Mouse (Mus musculus): ENCODE measurements around the gene Paxx. TPM values are rescaled to one million over a fixed set of nuclear protein-coding genes. Genes with fewer than 3 reads are reported as not detected.

The Paxx gene
- 34.3 and 35.8 TPM in 2 replicates for polyA plus RNA-seq (2012; rRNA removed)

DNA sequence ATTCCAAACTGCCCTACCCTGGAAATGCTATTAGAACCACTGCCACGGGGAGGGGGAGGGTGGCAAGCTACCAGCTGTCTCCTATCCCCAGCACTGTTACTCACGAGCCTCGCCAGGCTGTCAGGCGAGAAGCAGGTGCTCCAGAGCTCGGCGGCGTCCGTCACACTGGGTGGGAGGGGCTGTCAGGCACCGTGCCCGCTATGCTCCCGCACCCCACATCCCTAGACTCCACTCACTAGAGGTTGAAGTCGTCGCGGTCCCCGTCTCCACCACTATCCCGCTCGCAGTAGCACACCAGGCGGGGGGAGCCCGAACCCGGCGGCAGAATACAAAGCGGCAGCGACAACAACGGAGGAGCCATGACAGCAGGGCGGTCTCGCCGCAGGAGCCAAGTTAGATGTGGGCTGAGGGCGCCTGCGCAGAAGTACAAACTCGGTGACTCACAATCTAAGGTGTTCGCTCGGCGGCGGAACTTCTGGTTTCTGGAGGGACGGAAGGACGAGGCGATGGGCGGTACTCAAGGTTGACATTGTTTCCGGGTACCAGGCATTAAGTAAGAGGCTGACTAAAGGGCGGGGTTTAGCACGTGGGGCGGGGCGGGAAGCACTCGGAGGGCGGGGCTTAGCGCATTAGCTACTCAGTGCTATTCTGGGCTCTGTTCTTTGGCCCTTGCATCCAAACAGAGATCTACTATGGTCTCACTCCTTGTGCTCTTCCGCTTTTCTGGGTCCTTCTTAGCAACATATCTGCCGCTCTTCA is at the start of gene Paxx:
Gene Paxx (minus strand): TSS at position 544 of the 759 bp plus-strand sequence.
- no peaks in the 10 kb centered on the region for H3K27me3 ChIP-seq (ENCODE audit: control insufficient read depth, insufficient read depth, low read length)
- H3K4me3 ChIP-seq (ENCODE audit: control insufficient read depth, low read depth, low read length): peak within 1 kb of the TSS; percentile 87
- H3K27ac ChIP-seq (ENCODE audit: control insufficient read depth, insufficient read depth, low read depth, low read length): peak within 1 kb of the TSS; percentile 80
- no peaks in the 10 kb centered on the region for H3K36me3 ChIP-seq (ENCODE audit: control insufficient read depth, insufficient read depth, low read length)
- TF ChIP-seq POLR2A (IDR thresholded peaks at IDR 0.05; ENCODE audit: control insufficient read depth, low read depth, low read length) (peak; percentile 64; the same call in 1 of the 2 replicates), CTCF (IDR thresholded peaks at IDR 0.05; ENCODE audit: control insufficient read depth, insufficient read depth, insufficient replicate concordance, low read depth, low read length) (no peak)
- H3K4me1 ChIP-seq (ENCODE audit: control insufficient read depth, insufficient read depth, low read length): peaks cover 14% of the 10 kb centered on the region

DNA sequence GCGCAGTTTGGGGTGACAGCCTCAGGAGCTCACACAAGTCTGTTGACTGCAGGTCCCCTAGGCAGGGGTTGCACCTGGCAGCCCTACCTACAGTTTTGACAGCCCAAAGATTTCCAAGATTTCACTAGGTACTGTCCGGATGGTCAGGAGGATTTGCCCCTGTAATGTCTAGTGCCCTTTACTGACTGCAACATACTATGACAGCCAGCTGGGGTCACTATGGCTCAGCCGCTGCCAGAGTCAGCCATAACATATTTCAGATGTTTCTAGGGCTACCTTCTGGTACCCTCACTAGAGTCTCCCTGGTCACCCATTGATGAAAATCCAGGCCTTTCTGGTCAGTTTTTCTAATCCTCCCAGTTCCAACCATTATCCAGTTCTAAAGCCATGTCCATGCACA is 49.0 kb upstream of the Paxx start:
- peaks cover 2% of the 10 kb centered on the region for H3K36me3 ChIP-seq (ENCODE audit: control insufficient read depth, insufficient read depth, low read length)
- H3K4me3 ChIP-seq (ENCODE audit: control insufficient read depth, low read depth, low read length): no peak overlapping the region
- H3K27me3 ChIP-seq (ENCODE audit: control insufficient read depth, insufficient read depth, low read length): no peaks in the 10 kb centered on the region
- H3K27ac ChIP-seq (ENCODE audit: control insufficient read depth, insufficient read depth, low read depth, low read length): no peak overlapping the region
- TF ChIP-seq CTCF (IDR thresholded peaks at IDR 0.05; ENCODE audit: control insufficient read depth, insufficient read depth, insufficient replicate concordance, low read depth, low read length): peak; percentile 24; the same call in 1 of the 2 replicates
- no peak for TF ChIP-seq POLR2A (IDR thresholded peaks at IDR 0.05; ENCODE audit: control insufficient read depth, low read depth, low read length)
- H3K4me1 ChIP-seq (ENCODE audit: control insufficient read depth, insufficient read depth, low read length): no peaks in the 10 kb centered on the region

DNA sequence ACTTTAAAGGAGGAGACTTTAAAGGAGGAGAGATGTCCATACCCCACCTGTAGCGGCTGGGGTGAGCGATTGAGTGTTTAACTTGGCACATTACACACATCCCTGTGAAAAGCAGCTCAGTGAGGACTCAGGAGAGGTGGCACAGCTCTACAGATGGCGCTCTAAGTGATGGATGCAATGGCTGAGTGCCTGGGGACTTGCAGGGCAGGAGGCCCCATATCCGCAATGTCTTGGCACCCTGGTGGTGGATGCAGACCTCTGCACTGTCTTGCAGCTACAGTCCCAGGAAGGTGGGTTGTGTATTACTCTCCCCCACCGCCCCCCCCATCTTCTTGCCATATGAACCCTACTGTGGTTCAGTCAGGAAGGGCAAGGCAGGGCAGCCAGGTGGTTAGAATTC is 46.1 kb upstream of the Paxx start:
- Histone ChIP-seq H3K36me3 (ENCODE audit: control insufficient read depth, insufficient read depth, low read length) (peaks cover 3% of the 10 kb centered on the region), H3K4me1 (ENCODE audit: control insufficient read depth, insufficient read depth, low read length) (peaks cover 4% of the 10 kb centered on the region), H3K27ac (ENCODE audit: control insufficient read depth, insufficient read depth, low read depth, low read length) (no peak overlapping the region), H3K27me3 (ENCODE audit: control insufficient read depth, insufficient read depth, low read length) (no peaks in the 10 kb centered on the region), H3K4me3 (ENCODE audit: control insufficient read depth, low read depth, low read length) (no peak overlapping the region)
- TF ChIP-seq CTCF (IDR thresholded peaks at IDR 0.05; ENCODE audit: control insufficient read depth, insufficient read depth, insufficient replicate concordance, low read depth, low read length) (no peak), POLR2A (IDR thresholded peaks at IDR 0.05; ENCODE audit: control insufficient read depth, low read depth, low read length) (no peak)

DNA sequence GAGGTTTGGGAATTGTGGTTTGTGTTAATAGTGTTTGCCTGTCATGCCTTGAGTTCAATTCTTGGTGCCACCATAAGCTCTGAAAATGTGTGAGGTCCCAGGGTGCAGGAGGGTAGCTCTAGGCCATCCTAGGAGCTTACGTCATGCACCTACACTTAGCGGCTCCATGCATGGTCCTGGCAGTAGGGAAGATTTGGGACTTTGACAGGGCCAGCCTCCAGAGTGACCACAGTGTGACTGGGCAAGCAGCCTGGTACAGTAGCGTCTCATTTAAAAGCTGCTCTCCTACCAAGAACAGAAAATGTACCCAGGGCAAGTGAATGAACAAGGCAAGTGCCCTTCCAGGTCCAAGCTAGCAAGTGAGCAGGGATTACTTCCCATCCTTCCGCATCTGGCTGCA is 45.0 kb upstream of the Paxx start:
- H3K27ac ChIP-seq (ENCODE audit: control insufficient read depth, insufficient read depth, low read depth, low read length): no peak overlapping the region
- H3K36me3 ChIP-seq (ENCODE audit: control insufficient read depth, insufficient read depth, low read length): peaks cover 3% of the 10 kb centered on the region
- H3K27me3 ChIP-seq (ENCODE audit: control insufficient read depth, insufficient read depth, low read length): no peaks in the 10 kb centered on the region
- no peak overlapping the region for H3K4me3 ChIP-seq (ENCODE audit: control insufficient read depth, low read depth, low read length)
- peaks cover 12% of the 10 kb centered on the region for H3K4me1 ChIP-seq (ENCODE audit: control insufficient read depth, insufficient read depth, low read length)
- TF ChIP-seq CTCF (IDR thresholded peaks at IDR 0.05; ENCODE audit: control insufficient read depth, insufficient read depth, insufficient replicate concordance, low read depth, low read length): no peak
- TF ChIP-seq POLR2A (IDR thresholded peaks at IDR 0.05; ENCODE audit: control insufficient read depth, low read depth, low read length): no peak

DNA sequence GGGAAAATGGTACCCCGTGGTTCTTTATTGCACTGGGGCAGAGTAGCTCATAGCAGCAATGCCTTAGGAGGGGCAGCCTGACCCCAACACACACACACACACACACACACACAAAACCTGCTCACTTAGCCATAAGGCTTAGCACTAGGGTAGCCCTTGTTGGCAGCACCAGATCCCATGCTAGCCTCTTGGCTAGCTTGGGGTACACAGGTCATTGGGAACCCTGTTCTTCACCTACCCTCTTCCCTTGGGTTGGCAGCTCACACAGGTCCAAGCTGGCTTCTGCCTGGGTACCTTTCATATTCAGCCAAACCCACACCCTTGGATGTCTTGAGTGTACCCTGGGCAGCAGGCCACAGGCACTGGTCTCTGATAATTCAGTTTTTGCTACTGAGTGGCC is 44.1 kb upstream of the Paxx start:
- H3K27ac ChIP-seq (ENCODE audit: control insufficient read depth, insufficient read depth, low read depth, low read length): no peak overlapping the region
- H3K36me3 ChIP-seq (ENCODE audit: control insufficient read depth, insufficient read depth, low read length): peaks cover 3% of the 10 kb centered on the region
- no peak for TF ChIP-seq CTCF (IDR thresholded peaks at IDR 0.05; ENCODE audit: control insufficient read depth, insufficient read depth, insufficient replicate concordance, low read depth, low read length)
- TF ChIP-seq POLR2A (IDR thresholded peaks at IDR 0.05; ENCODE audit: control insufficient read depth, low read depth, low read length): no peak
- H3K4me1 ChIP-seq (ENCODE audit: control insufficient read depth, insufficient read depth, low read length): peaks cover 17% of the 10 kb centered on the region
- H3K4me3 ChIP-seq (ENCODE audit: control insufficient read depth, low read depth, low read length): no peak overlapping the region
- H3K27me3 ChIP-seq (ENCODE audit: control insufficient read depth, insufficient read depth, low read length): no peaks in the 10 kb centered on the region

DNA sequence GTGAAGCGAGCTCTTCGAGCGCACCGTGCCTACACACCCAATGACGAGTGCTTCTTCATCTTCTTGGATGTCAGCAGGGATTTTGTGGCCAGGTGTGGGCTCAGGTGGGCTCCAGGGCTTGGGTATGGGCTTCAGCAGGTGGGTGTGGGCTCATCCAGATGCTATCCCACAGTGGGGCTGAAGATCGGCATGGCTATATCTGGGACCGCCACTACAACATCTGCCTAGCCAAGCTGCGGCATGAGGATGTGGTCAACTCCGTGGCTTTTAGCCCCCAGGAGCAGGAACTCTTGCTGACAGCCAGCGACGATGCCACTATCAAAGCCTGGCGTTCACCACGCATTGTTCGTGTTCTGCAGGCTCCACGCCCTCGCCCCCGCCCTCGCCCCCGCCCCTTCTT is 43.6 kb upstream of the Paxx start:
- H3K27ac ChIP-seq (ENCODE audit: control insufficient read depth, insufficient read depth, low read depth, low read length): no peak overlapping the region
- H3K4me1 ChIP-seq (ENCODE audit: control insufficient read depth, insufficient read depth, low read length): peaks cover 18% of the 10 kb centered on the region
- H3K4me3 ChIP-seq (ENCODE audit: control insufficient read depth, low read depth, low read length): no peak overlapping the region
- no peaks in the 10 kb centered on the region for H3K27me3 ChIP-seq (ENCODE audit: control insufficient read depth, insufficient read depth, low read length)
- TF ChIP-seq POLR2A (IDR thresholded peaks at IDR 0.05; ENCODE audit: control insufficient read depth, low read depth, low read length): no peak
- no peak for TF ChIP-seq CTCF (IDR thresholded peaks at IDR 0.05; ENCODE audit: control insufficient read depth, insufficient read depth, insufficient replicate concordance, low read depth, low read length)
- peaks cover 3% of the 10 kb centered on the region for H3K36me3 ChIP-seq (ENCODE audit: control insufficient read depth, insufficient read depth, low read length)

DNA sequence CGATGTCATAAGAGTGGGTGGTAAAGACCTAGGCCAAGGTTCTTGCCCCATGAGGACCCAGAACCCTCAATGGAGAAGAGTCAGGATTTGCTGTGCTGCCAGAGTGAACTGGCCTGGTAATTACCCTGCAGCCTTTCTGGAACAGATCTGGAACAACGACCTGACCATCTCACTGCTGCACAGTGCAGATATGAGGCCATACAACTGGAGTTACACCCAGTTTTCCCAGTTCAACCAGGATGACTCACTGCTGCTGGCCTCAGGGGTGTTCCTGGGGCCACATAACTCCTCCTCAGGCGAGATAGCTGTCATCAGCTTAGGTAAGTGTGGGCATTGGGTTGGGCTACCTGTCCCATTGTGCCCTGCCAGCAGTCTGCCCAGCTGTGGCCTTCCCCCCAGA is 41.8 kb upstream of the Paxx start:
- no peak overlapping the region; the same call in 1 of the 2 replicates for H3K27ac ChIP-seq (ENCODE audit: control insufficient read depth, insufficient read depth, low read depth, low read length)
- H3K4me3 ChIP-seq (ENCODE audit: control insufficient read depth, low read depth, low read length): peak overlapping the region; percentile 99
- no peaks in the 10 kb centered on the region for H3K27me3 ChIP-seq (ENCODE audit: control insufficient read depth, insufficient read depth, low read length)
- H3K36me3 ChIP-seq (ENCODE audit: control insufficient read depth, insufficient read depth, low read length): peaks cover 3% of the 10 kb centered on the region
- TF ChIP-seq POLR2A (IDR thresholded peaks at IDR 0.05; ENCODE audit: control insufficient read depth, low read depth, low read length) (no peak), CTCF (IDR thresholded peaks at IDR 0.05; ENCODE audit: control insufficient read depth, insufficient read depth, insufficient replicate concordance, low read depth, low read length) (no peak)
- peaks cover 18% of the 10 kb centered on the region for H3K4me1 ChIP-seq (ENCODE audit: control insufficient read depth, insufficient read depth, low read length)

Data from testis, adult 2 months (tissue).